Mouse (Mus musculus): ENCODE results near the gene Robo4. TPM values are rescaled to one million over a fixed set of nuclear protein-coding genes. Genes with fewer than 3 reads are reported as not detected.

Robo4 gene
- polyA plus RNA-seq (2012), result not detected in 2 replicates

- no peak for TF ChIP-seq GATA1 (IDR thresholded peaks at IDR 0.05; ENCODE audit: low read length)
Measured at GRCm38 (mm10) chr9:37401802-37402201, at the start of gene Robo4. Gene Robo4 (plus strand): TSS chr9:37401897.

GRCm38 (mm10) chr9:37354485-37354884 lies 47.2 kb upstream of the Robo4 start:
- TF ChIP-seq GATA1 (IDR thresholded peaks at IDR 0.05; ENCODE audit: low read length), result no peak

DNA sequence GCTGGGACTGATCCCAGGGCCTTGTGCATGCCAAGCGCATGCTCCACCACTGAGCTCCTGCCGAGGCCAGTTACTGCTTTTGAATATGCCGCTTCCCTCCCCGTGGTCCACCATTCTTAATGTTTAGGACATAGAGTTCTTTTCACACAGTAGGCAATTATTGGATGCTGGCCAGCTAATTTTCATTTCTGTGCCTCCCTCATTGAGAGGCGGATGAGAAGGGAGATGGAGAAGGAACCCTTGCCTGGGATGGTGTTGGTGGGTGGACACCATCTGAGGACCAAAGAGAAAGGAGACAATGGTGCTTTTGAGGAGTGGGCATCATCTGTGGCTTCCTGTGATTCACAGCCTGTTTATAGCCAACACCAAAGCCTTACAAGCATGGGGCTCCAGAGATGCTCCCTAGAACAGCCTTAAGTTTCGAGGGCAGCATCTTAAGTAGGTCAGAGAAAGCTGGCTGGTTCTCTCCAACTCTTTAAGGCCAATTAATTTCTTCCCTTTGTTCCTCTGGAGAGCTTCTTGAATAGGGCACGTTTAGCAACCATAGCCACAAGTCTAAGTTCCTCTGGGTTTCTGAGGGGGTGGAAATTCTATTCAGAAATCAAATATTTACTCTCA lies 42.9 kb upstream of the Robo4 start:
- TF ChIP-seq GATA1 (IDR thresholded peaks at IDR 0.05; ENCODE audit: low read length), result no peak

DNA sequence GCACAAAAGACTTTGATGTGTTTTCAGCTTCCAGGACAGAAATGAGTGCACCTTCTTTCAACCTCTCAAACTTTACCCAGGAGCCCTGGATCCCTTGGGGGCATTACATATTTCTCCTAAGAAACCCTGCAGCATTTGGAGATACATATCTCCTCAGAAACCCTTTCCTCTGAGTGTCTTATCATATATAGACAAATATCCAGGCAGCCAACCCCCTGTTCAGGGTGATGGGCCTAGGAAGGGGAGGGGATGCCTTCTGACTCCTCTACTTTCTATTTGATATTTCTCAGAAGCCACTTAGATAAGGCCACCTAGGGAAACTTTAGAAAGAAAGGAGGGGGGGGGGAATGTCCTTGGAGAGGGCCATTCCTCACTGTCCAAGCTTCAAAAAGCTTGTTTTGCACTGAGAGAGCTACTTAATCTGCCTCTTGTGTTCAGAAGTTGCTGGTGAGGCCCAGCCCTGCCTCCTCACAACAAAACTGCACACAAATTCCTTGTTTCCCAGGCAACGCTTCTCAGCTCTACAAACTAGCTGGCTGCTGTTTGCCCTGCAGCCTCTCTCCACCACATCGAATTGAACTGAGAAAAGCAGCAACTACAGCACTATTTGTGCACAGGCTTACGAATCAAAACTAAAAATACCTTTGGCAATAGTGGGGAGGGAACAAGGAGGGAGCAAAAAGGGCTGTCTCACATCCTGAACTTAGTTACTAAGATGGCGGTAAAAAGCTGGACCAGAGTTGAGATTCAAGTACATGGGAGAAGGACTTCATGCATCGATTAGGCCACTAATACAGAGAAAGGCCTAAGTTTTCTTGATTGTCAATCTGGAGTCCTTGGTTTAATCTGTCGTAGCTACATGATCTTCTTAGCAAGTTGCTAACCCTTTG lies 42.1 kb upstream of the Robo4 start:
- no peak for TF ChIP-seq GATA1 (IDR thresholded peaks at IDR 0.05; ENCODE audit: low read length)

DNA sequence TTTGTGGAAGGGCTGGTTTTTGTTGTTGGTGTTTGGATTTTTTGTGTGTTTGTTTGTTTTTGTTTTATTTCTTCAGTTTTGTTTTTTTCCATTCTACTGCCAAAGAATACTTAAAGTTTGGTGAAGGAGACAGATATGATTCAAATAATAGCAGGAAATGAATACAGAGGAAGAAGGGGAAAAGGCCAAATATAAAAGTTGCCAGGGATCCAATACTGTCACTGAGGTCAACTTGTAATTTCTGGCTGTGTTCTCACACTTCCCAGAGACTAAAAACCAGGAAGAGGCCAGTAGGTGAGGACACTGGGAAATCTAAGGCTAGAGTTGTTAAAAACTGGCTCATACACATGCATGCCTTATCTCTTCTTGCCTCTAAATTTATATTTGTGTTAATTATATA lies 39.6 kb upstream of the Robo4 start:
- TF ChIP-seq GATA1 (IDR thresholded peaks at IDR 0.05; ENCODE audit: low read length), result no peak

DNA sequence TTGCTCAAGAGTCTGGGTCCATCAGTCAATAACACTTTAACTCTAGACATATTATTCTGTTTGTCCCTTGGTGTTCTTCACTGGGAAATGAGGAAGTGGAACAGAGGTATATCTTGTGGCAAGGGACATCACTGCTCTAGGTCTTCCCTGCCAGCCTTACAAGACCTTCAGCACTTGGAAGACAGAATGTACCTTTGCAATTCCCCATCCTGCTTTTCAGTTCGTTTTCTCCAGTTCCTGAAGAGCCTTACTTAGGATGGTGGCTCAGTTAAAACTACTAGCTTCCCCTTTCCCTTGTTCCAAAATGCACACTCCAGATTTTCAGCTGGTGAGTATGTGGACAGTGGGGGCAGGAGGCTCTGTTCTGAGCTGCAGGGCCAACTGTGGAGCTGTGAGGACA lies 38.8 kb upstream of the Robo4 start:
- no peak for TF ChIP-seq GATA1 (IDR thresholded peaks at IDR 0.05; ENCODE audit: low read length)

GRCm38 (mm10) chr9:37363551-37363950 lies 38.1 kb upstream of the Robo4 start:
- TF ChIP-seq GATA1 (IDR thresholded peaks at IDR 0.05; ENCODE audit: low read length), result no peak

GRCm38 (mm10) chr9:37364392-37364791 lies 37.3 kb upstream of the Robo4 start:
- no peak for TF ChIP-seq GATA1 (IDR thresholded peaks at IDR 0.05; ENCODE audit: low read length)

DNA sequence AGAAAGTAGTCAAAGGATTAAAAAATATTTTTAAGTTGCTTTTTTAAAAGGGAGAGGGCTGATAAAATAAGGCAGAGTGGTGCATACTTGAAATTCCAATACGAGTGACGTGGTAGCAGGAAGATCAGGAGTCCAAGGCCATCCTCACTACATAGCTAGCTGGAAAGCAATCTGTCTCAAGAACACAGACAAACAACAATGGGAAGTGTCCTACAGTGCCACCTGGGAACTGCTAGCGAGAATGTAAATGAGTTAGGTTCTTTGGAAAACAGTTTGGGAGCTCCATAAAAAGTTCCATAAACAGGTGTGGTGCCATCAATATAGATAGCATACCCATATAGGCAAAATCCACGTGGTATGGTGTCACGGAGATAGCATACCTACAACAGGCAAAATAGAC lies 36.0 kb upstream of the Robo4 start:
- no peak for TF ChIP-seq GATA1 (IDR thresholded peaks at IDR 0.05; ENCODE audit: low read length)

DNA sequence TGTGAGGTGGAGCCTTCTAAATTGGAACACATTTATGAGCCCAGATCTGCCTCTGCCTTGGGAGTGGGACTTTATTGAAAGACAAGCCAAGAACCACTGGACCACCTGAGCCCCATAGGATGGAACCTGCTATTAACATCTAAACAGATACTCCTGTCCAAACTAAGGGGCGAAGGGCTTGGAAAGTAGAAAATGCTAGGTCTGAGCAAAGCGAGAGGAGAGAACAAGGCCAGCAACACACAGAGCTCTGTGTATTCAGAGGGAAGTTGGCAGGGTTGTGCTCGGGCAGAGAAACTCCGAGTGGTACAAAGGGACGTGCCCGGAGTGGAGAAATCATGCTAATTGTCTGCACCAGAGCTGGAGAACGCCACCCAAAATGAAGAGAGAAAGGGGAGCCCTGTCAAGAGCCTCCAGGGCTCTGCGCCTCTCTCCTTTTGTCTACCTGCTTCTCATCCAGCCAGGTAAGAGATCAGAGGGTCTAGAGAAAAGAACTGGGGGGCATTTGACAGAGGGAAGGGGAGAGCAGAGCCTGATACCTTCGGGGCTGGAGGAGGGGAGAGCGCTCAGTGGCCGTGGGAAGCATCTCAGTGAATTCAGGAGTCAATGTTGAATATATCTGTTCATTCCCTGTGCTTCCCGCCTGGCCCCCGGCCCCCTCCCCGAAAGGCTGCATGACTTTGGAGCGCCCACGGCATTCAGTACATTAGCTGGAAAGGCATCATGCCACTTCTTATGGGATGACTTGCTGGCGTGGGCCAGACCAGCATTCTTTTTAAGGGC lies 34.2 kb upstream of the Robo4 start, which contains the start of gene Hepacam:
Gene Hepacam (plus strand): TSS at position 51 of the 780 bp plus-strand sequence.
- no peak for TF ChIP-seq GATA1 (IDR thresholded peaks at IDR 0.05; ENCODE audit: low read length)

- TF ChIP-seq GATA1 (IDR thresholded peaks at IDR 0.05; ENCODE audit: low read length), result no peak
Measured at GRCm38 (mm10) chr9:37368081-37368830, 33.4 kb upstream of the Robo4 start.

DNA sequence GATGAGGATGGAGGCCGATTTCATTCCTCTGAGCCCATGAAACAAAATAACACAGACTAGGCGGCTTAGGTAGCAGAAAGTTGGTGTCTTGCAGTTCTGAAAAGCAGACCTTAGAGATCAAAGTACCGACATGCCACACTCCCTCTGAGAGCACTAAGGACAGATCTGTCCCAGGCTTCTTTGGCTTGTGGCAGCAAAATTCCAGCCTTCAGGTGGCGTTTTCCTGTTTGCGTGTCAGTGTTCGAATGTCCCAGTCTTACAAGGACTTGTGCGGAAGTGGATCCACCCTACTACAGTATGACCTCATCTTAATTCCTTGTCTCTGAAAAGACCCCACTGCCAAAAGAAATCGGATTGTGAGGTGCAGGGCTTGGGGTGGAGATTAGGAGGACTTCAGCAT lies 32.8 kb upstream of the Robo4 start:
- TF ChIP-seq GATA1 (IDR thresholded peaks at IDR 0.05; ENCODE audit: low read length), result no peak

DNA sequence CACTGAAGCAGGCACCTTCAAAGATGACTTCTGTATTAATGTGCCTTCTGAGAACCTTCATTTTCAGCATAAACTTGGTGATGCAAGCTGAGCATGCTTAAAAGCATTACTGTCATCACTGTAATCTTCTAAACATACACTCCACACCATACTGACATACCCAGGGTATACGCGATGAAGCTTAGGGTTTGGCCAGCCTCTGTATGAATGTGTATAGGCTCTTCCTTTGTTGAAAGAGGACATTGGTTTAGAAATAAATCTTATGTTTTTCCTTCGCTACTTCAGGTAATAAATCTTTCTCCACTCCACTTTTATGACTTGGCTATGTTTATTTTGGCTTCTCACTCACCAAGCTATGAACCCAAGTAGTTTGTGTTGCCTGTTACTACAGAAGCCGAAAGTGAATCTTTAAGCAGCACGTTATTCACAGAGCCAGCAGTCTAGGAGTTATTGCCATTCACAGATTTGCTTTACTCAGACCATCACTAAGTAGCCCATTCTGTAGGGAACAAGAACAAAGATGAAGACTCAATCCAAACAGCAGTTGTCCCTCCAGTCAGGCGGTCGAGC lies 30.4 kb upstream of the Robo4 start:
- no peak for TF ChIP-seq GATA1 (IDR thresholded peaks at IDR 0.05; ENCODE audit: low read length)

GRCm38 (mm10) chr9:37375718-37376117 lies 26.0 kb upstream of the Robo4 start:
- no peak for TF ChIP-seq GATA1 (IDR thresholded peaks at IDR 0.05; ENCODE audit: low read length)

GRCm38 (mm10) chr9:37383161-37383560 lies 18.5 kb upstream of the Robo4 start:
- TF ChIP-seq GATA1 (IDR thresholded peaks at IDR 0.05; ENCODE audit: low read length), result no peak

Measured in G1E-ER4 (cell line).